Mouse (Mus musculus) thymus, adult 2 months (tissue): Measurements from ENCODE around the gene Psma5.

Experiments
- CTCF ChIP-seq: fragments of 200-500 bp; IDR thresholded peaks from 2 replicates; pipeline ENCODE4 v1.5.1; 2012; ENCODE audit warnings: mild to moderate bottlenecking, control low read depth, low read length, moderate library complexity, borderline replicate concordance; ENCODE audit not compliant: control insufficient read depth, poor library complexity, insufficient read depth; ENCODE audit errors: extremely low read depth
- POLR2A ChIP-seq: fragments of 200-500 bp; IDR thresholded peaks from 2 replicates; pipeline ENCODE4 v1.6.1; 2012; ENCODE audit warnings: mild to moderate bottlenecking, low read length, control low read depth, moderate library complexity; ENCODE audit not compliant: control insufficient read depth, poor library complexity, insufficient read depth; ENCODE audit errors: extremely low read depth

DNA sequence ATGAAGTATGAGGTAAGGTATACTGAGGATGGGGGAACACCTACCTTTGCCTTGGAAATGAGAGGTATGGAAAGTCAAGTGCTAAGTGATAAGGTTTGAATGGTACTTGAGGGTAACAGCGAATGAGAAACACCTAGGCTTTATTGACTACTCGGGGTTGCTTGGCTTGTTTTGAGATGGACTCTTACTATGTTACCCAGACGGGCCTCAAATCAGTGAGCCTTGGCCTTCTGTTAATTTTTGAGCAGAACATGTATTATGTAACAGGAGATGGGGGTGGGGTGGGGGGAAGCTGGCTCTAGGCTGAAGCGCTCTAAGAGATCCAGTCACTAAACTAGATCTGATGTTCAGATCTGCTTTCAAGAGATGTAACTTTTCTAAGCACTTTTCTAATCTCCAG lies 25.1 kb upstream of the Psma5 start:
- TF ChIP-seq CTCF (no peak), POLR2A (no peak)
